Mouse (Mus musculus): Measurements from ENCODE around the gene Atp5g1.
A peak's percentile ranks its signal among the peaks of the same experiment; 100 is the strongest.
"Not testable (repeated sequence)": the region's sequence is repeated elsewhere in the genome, so short reads cannot be mapped to it uniquely, and the experiment has no call there.

Atp5g1 gene

DNA sequence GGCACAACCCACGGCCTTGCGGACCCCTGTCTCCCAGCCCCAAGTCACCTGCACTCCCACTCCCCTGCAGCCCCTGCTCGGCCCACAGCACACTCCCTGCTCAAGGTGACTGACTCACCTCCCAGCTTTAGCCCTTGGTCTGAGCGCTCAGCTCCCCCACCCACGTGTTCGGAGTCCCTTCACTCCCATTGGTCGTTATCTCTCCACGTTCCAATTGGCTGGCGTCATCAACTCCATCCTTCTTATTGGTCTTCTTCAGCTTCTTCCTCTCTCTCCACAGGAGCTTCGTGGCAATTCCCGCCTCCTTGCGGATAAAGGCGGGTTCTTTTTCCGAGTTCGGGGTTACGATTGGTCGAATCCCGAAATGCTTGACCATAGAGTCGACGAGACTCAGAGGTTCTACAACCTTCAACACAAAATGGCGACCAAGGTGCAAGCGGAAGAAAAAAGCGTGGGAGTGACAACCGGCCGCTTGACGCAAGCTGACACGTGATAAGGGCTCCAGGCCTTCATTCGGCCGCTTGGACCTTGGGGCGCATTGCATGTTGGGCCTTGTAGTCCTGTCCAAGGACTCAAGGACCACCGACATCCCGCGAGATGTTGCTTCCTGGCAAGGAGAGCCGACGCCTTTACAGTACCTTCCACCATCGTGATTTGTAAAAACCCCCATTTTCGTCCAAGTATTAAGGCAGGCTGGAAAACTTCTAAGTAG is at the start of gene Atp5g1:
Atp5g1 (minus strand) TSS at position 162 of the 712 bp plus-strand sequence.
- DNase-seq, result peak; percentile 100

DNA sequence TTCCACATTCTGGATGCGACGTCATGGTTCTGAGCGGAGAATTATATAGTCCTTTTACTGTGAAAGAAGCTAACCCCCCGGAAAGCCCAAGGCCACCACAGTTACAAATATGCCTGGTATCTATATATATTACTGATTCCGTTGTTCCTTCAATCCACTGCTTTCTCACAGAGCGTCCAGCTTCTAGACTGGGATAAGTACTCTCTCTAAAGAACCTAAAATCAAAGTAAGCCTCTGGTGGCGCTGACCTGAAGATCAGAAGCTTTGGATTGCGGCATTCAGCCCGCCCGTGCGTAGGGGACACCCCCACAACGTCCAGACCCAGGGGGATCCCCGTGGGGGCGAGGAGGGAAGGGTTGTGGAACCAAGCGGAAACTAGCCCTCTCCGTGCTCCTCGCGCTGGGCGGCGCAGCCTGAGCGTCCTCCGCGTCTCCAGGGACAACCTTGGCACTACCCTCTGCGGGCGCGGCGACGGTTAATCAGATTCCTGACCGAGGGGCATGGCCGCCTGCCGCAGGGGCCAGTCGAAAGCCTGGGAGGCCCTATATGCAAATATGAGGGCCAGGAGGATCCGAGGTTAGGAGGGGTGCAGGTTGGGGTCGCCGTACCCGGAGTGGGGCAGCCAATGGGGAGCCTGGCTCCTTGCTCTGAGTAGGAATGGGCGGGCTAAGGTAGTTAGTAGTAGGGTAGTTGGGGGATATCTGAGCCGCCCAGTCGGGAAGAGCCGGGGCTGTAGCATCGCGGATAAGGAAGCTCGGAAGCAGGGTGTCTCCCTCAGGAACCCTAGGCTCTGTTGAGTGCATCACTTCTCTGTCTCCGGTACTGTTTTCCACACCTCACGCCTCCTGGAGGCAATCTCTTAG is 48.8 kb upstream of the Atp5g1 start:
- DNase-seq, result no peak

DNA sequence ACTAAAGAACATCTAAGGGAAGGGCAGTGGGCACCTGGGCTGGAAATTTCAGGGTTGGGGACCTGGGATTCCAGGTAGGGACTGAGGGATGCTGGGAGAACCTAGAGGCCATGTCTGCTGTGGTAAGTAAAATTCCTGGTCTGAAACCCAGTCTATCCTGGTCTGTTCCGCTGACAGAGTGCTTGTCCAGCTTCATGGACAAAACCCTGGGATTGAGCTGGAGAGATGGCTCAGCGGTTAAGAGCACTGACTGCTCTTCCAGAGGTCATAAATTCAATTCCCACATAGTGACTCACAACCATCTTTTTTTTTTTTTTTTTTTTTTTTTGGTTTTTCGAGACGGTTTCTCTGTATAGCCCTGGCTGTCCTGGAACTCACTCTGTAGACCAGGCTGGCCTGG is 47.3 kb upstream of the Atp5g1 start:
- DNase-seq, result not testable (repeated sequence)

DNA sequence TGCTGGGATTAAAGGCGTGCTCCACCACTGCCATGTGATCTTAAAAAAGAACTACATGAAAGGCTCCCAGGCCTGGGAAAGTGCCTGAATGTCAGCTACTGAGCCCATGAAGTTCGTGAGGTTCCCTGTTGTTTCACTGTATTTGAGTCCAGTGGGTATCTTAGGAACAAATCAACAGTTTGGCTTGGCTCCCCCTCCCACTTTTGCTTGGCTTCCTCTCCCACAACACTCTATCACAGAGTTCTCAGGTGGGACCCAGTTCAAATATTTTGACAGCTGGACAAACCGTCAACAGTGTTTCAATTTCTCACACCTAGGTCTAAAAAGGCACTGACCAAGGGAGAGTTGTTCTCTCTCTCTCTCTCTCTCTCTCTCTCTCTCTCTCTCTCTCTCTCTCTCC is 43.9 kb upstream of the Atp5g1 start:
- no peak for DNase-seq

DNA sequence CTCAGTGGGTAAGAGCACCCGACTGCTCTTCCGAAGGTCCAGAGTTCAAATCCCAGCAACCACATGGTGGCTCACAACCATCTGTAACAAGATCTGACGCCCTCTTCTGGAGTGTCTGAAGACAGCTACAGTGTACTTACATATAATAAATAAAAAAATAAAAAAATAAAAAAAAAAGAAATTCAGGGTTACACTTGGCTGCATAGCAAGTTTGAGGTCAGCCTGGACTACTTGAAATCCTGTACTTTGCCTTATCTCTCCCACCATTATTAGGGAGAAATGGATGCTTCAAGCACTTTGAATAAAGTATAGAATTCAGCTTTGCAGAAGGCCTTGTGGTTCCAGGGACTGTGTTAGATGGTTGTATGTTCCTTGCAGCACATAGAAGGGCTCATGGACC is 41.5 kb upstream of the Atp5g1 start:
- DNase-seq, result not testable (repeated sequence)

DNA sequence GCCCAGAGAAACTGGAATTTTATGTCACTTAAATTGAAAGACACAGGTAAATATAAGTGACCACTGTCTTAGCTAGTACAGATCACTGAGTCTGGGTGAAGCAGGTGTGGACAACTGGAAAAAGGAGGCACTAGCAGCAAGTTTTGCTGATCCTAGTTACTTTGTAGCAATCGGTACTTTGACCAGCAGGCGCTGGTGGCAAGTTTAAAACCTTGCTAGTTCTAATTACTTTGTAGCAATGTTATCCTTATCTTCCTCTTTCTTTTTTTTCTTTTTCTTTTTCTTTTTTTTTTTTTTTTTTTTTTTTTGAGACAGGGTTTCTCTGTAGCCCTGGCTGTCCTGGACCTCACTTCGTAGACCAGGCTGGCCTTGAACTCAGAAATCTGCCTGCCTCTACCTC is 40.6 kb upstream of the Atp5g1 start:
- no peak for DNase-seq

DNA sequence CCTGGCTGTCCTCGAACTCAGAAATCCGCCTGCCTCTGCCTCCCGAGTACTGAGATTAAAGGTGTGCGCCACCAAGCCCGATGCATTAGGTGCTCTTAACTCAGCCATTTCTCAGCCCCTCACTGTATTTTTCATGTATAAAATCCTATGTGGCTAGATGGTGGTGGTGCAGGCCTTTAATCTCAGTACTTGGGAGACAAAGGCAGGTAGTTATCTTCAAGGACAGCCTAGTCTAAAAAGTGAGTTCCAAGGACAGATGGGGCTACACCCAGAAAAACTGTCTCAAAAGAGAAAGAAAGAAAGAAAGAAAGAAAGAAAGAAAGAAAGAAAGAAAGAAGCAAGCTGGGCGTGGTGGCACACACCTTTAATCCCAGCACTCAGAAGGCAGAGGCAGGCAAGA is 39.9 kb upstream of the Atp5g1 start:
- DNase-seq, result no peak

DNA sequence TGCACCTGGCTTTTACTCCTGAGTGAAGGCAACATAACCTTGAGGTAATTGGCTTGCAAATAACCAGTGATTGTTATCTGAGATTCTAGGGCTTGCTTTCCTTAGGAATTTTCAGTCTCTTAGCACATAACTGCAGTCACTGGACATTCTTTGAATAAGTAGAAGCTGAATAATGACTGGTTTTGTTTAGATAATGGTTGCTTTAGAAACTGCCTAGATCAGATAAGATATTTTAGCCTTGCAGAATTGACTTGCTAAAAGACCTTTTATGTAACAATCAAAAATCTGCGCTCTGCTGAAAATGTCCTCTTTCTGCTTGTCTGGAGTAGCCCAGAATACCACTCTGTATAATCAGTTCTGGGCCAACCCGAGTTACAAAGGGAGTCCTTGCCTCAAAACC is 38.6 kb upstream of the Atp5g1 start:
- no peak for DNase-seq

DNA sequence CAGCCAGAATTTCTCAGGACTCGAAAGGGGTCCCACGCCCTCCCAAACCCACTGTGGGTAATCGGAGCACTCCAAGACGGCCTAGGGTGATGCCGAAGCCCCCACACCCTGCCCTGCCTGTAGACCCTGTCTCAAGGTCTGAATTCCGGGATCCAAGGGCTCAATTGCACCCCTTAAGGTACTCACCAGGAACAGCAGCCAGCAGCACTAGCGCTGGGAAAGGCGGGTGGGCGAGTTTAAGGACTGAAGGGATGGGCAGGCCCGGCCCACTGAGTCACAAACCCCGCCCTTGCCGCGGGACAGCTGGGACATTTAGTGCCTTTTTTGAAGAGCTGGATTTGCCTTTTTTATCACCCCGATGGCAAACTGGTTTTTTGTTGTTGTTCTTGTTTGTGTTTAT is 36.3 kb upstream of the Atp5g1 start, which contains the start of gene Calcoco2:
Calcoco2 (minus strand) TSS at position 214 of the 400 bp plus-strand sequence.
- no peak for DNase-seq

DNA sequence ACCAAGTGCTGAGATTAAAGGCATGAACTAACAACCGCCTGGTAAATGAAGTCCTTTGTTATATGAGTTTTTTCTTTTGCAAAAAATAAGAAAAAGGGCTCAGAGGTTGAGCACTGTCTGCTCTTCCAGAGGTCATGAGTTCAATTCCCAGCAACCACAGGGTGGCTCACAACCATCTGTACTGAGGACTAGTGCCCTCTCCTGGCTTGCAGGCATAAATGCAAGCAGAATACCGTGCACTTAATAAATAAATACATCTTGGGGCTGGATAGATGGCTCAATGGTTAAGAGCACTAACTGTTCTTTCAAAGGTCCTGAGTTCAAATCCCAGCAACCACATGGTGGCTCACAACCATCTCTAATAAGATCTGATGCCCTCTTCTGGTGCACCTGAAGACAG is 35.5 kb upstream of the Atp5g1 start:
- not testable (repeated sequence) for DNase-seq

DNA sequence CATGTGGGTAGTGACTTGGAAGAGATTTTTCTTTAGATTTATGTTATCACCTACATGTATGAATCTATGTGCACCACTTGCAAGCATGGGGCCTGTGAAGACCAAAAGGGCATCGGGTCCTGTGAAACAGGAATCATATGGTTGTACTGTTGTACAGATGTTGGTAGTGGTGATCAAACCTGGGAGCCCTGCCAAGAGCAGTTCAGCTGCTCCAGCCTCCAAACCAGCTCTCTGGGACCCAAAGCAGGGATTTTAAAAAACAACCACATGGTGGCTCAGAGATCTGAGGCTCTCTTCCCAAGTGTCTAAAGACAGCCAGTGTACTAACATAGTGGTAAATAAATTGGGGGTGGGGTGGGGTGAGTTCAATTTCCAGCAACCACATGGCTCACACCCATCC is 32.9 kb upstream of the Atp5g1 start:
- no peak for DNase-seq

DNA sequence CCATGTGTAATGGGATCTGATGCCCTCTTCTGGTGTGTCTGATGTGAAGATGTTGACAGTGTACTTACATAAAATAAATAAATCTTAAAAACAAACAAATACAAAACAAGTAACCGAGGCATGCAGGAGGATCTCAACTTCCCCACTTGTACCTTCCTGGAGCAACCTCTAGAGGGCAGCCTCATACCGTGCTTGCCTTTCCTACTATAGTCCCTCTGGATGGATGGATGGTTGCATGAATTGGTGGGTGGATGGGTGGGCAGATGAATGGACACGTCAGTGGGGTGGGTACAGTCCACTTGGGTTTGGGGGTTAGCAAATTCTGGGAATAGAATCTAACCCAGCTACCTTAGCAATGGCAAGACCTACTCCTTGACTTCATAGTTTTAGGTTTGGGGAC is 17.9 kb upstream of the Atp5g1 start:
- no peak for DNase-seq

DNA sequence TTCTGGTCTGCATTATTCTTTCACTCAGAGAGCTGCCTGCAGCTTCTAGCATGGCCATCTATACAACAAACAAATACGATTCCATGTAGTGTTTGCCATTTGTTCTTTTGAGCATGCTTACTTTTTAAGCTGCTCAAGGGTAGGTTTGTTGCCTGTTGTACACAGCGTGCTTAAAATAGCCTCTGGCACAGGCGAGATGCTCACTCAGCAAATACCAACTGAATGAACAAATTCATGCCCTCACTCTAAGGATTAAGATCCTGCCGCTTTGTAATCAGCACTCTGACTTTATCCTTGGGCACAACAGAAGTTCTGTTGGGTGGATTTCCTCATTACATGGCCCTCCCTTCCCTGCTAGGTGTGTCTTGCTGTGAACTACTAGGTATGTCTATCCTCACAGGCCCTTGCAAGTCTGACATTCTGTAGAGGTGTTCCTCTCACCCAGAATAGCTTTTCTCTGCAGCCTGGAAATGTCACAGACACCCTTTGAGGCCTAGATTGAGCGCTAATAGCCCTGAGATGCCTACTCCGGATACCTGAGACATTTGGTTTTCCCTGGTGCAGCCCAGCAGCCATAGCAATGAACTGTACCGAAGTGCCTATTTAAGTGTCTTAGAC is 17.3 kb upstream of the Atp5g1 start:
- DNase-seq, result no peak

DNA sequence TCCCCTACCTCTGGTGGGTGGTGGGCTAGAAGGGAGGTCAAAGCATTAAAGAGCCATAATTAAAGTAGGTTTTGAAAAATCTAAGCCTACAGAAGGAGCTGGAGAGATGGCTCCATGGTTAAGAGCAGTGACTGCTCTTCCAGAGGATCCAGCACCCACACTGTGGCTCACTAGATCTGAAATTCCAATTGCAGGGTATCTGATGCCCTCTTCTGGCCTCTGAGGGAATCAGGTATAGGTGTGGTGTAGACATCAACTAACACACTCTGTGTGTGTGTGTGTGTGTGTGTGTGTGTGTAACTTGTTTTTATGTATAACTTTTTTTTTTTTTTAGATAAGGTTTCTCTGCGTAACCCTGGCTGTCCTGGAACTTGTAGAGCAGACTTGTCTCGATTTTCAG is 15.6 kb upstream of the Atp5g1 start:
- no peak for DNase-seq

DNA sequence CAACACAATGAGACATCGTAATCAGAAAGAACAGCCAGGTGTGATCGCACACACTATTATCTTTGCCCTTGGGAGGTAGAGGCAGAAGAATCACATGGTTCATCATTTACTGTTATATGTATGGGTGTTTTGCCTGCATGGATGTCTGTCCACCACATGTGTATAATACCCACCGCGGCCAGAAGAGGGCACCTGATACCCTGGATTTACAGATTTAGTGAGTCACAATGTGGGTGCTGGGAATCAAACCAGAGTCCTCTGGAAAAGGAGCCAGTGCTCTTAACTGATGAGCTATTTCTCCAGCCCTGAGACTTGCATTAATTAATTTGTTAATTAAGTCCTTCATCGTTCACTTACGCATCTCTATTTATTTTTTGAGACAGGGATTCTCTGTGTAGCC is 12.5 kb upstream of the Atp5g1 start:
- DNase-seq, result no peak

DNA sequence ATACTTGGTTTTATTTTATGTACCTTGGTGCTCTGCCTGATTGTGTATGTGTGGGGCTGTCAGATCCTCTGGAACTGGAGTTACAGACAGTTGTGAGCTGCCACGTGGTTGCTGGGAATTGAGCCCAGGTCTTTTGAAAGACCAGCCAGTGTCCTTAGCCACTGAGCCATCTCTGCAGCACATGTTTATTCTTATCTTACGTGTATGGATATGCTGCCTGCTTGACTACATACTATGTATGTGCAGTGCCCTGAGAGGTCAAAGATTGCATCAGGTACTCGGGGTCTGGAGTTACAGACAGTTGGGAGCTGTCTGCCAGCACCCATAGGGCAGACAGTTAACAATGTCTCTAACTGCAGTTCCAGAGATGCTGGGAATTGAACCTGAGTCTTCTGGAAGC is 7.2 kb upstream of the Atp5g1 start:
- DNase-seq, result no peak

DNA sequence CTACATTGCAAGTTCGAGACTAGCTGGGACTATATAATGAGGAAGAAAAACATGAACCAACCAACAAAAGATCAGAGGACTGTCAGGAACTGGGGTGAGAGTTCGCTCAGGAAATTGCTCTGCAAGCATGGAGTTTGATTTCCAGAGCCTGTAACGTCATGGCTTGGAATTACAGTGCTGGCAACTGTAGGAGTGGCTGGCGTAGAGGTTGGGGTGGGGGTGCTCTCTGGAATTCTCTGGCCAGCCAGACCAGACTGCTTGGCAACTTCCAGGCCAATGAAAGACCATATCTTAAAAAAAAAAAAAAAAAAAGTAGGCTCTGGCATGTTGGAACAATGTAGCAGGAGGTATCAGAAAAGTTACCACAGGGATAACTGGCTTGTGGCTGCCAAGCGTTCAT is 5.3 kb upstream of the Atp5g1 start:
- no peak for DNase-seq

DNA sequence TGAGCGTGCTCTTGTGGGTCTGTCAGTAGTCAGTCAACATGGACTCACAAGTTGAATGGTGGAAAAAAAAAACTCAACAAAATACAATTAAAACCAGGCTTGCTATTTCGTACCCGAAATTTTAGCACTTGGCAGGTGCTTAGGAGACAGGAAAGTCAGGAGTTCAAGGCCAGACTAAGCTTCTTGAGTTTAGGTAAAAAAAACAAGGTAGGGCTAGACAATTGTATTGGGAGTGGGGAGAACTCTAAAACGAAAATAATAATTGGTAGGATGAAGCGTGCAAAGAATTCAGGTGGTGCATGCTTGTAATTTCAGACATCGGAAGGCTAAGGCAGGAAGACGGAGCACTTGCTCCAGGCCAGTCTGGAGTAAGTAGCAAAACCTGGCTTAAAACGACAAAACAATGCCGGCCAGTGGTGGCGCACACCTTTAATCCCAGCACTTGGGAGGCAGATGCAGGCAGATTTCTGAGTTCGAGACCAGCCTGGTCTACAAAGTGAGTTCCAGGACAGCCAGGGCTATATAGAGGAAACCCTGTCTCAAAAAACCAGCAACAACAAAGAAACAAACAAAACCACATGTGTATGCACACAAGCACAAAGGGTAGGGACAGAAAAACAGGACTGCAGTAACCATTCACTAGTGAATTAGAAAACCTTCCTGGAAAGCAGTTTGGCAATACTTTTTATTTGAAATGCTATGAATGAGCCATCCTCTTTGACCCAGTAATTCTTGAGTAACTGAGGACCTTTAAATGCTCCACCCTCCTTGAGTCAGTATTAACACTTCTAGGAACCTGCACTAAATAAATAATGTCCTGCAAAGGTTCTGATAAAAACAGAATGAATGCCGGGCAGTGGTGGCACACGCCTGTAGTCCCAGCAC is 993 bp upstream of the Atp5g1 start:
- no peak for DNase-seq

DNA sequence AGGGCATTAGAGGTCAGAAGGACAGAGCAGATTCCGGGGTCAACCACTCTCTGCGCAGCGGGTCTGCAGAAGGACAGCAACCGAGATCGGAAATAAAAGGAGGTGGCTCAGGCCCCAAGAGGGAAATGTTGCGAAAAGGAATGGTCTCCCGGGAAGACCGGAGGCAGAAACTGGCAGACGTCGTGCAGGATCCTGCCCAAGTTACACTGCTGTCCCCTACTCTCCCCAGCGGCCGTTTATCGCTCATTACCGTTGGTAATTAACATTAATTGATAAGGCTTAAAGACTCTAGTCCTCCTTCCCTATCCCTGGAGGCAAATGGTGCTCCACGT is 327 bp downstream of the Atp5g1 start:
- DNase-seq, result no peak

DNA sequence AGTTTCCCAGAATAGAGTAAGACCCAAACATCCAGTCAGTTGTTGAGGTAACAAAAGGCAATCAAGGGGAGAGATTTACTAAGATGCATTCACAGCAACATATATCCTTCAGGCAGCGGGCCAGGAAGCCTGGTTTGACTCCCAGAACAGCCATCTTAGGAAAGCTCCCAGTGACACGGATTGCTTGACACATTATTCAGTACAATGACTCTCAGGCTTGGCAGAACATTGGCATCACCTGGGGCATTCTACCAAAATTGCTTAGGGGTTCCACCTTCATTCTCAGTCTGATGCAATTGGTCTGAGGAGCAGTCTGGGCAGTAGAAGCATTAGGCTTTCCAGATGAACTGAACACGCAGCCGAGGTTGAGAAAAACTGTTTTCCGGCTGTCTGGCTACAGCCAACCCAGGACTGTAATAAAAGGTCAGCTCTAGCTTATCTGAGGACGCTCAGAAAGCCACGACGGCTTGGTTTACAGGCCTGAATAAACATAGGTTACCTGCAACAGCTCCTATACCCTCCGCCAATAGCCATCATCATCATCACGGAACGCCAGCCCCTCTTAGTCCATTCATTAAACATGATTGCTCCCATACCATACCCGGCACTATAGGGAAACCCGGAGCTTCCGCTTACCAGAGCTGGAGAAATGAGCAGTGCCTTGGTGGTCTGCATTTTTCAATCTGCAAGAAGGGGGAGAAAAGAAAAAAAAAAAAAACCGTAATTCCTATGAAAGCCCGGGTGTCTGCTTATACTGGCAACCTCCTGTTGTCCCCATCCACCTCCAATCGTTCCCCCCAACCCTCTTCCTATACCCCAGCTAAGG is 906 bp downstream of the Atp5g1 start:
- DNase-seq, result no peak

DNA sequence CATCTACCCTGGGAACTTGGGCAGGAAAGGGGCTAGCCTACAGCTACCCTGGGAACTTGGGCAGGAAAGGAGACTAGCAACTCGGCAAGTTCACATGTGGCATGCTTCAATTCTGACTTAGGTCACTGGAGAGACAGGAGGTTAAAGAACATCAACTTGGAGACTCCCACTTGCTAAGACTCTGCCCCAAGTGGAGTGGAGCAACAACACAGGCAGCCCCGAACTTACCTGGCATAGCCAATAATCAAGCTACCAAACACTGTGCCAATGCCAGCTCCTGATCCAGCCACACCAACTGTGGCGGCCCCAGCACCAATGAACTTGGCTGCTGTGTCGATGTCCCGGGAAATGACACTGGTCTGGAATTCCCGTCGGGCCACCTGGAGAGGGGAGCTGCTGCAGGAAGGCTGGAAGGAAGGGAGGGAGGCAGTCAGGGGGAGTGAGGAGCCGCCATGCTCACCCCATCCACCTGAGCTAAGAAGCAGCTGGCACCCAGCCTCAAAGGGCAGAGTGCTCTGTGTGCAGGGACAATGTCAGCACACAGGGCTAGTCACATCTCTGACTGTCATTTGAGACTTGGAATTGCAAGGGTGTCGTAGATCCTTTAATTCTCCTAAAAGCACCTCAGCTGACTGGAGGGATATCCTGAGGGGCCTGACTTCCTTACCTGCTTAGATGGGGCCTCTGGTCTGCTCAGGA is 2.0 kb downstream of the Atp5g1 start:
- no peak for DNase-seq

All from layer of hippocampus, adult 9-11 months (tissue).